Mouse (Mus musculus): Measurements from ENCODE around the gene Olfr1094.

The Olfr1094 gene

GRCm38 (mm10) chr2:86824363-86824762 lies at the start of gene Olfr1094:
Olfr1094 (plus strand) TSS chr2:86824663.
- no peak for DNase-seq

GRCm38 (mm10) chr2:86782179-86782578 lies 42.3 kb upstream of the Olfr1094 start, which contains the start of gene Olfr1093:
Olfr1093 (plus strand) TSS chr2:86782479.
- DNase-seq, result no peak

- DNase-seq, result no peak
These were observed 14.5 kb upstream of the Olfr1094 start, which contains the start of gene Olfr141 for GRCm38 (mm10) chr2:86809918-86810317. Olfr141 (minus strand) TSS chr2:86810018.

GRCm38 (mm10) chr2:86851596-86851995 lies 27.1 kb downstream of the Olfr1094 start, which contains the start of gene Olfr1095:
Olfr1095 (minus strand) TSS chr2:86851696.
- no peak for DNase-seq

- no peak for DNase-seq
These were observed 50.2 kb downstream of the Olfr1094 start, which contains the start of gene Gm13723 for GRCm38 (mm10) chr2:86874702-86875101. Gm13723 (minus strand) TSS chr2:86874802.
